Mouse (Mus musculus) CH12F3 (cell line): ENCODE data around the gene Nfxl1.

Experiments used
- in situ Hi-C: fragments of 300-500 bp; cut with MboI; formaldehyde crosslinking; loops from 2 replicates; pipeline ENCODE4 v1.14.3; 2020; ENCODE audit warnings: low sequenced_read_pairs

The Nfxl1 gene

DNA sequence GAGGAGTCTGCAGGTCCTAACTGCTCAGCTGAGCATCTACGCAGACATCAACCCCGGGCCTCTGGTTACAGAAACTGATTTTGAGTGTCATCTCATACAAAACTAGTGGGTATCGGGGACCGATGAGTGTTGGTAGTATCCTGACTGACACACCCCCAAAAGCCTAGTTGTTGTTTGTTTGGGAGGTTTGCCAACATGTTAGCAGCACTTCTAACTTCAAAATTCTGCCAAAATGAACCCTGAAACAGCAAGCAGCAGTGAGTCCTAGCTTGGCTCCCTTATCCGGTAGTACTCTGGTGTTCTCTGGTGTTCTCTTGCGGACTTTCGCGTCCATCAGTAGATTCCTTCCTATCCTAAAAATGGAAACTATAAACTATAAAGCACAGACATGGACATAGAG is 56.7 kb downstream of the Nfxl1 start:
- in situ Hi-C loops: no loop called here

DNA sequence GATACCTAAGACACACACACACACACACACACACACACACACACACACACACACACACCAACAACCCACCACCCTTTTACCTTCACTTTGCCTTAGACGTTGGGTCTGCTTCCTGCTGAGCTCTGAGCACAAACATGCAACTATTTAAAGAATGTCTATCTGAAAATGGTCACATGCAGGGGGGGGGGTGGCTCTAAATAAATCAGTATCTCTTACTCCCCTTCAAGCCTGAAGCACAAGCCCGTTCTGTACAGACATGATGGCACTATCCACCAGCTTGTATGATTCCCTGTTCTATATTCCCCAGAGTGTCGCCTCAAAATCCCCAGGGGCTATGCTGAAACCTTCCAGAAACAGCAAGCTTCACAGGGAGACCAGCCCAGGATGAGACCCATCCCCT is 57.7 kb downstream of the Nfxl1 start:
- in situ Hi-C loops: no loop called here

DNA sequence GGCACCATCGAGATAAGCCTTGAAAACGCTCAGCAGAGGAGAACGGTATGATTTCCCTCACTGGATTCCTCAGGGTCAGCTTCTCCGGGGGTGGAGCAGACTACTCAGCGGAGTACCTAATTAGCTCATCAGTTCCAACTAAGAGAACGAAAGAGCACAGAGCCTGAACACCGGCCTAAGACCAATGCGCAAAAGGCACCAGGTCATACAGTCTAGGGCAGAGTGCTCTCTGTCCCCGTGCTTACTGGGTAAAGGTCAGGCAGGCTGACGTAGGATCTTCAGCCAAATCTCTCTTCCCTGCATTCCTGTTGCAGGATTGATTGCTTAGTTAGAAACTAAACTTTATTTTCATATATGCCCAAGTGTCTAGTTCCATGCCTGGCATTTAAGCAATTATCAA is 61.2 kb downstream of the Nfxl1 start:
- in situ Hi-C loops: no loop called here

DNA sequence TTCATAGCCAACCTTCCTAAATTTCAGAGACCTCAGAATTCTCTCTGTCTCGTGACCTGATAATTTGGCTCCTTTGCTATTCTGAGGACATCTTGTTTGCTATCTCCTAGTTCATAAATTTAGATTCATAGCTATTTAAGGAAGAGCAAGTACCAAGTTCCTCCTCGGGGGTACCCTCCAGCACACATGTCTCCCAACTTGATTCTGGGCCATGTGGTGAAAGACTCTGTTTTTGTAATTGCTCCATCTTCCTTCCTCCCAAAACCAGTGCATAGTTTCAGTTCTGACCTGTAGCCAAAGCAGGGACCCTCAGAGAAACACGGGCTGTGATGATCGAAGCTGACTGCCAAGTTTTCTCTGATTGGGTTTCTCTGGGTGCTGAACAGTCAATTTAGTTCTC is 62.7 kb downstream of the Nfxl1 start:
- in situ Hi-C loops: no loop called here

DNA sequence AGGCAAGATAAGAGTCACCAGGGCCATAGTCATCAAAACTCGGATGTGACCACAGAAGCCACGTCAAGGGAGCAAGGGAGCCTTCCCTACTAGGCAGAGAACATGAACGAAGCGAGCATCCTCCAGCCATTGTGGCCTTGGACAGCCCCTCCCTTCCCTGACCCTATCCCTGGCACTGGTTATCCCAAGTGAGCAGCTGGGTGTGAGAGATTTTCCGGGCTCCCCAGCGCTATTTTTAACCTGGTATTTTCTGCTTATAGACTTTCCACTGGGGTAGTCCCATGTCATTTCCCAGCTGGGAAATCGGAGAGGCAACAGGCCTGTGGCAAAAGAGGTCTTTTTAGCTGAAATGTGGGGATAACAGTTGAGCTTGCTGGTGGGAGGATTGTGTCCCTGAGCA is 65.6 kb downstream of the Nfxl1 start:
- in situ Hi-C loops: no loop called here

DNA sequence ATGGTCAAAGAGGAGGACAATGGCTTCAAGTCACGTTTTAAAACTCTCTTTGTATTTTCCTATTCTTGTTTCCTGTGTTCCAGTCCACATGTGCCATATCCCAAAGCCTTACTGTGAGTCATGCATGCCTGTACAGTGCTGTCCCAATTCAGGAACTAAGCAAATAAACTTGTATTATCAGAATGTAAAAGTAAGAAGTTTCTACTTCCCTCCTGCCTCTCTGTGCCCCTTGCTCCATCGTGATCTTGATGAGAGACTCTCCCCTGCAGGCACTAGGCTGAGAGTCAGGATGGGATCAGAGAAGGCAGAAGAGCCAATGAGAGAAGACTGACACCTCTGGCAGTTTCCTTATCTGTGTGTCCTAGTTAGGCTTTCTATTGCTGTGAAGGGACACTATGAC is 68.3 kb downstream of the Nfxl1 start:
- in situ Hi-C loops: no loop called here

DNA sequence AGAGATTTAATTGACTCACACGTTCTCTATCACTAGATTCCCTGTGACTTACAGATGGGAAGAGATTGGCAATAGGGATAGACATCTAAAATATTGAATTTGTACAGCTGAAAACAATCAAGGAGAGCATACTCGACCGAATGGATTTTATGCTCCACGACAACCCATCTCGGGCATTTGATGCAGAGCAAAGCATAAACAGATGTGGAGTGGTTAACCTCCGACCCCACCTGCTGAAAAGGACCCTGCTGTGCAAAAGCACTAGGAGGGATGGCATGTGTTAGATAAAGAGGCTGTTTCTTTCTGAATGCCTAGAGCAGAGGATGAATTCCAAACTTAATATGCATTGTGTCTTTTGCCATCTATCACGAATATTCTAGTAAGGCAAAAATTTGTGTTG is 79.0 kb downstream of the Nfxl1 start:
- in situ Hi-C loops: no loop called here

DNA sequence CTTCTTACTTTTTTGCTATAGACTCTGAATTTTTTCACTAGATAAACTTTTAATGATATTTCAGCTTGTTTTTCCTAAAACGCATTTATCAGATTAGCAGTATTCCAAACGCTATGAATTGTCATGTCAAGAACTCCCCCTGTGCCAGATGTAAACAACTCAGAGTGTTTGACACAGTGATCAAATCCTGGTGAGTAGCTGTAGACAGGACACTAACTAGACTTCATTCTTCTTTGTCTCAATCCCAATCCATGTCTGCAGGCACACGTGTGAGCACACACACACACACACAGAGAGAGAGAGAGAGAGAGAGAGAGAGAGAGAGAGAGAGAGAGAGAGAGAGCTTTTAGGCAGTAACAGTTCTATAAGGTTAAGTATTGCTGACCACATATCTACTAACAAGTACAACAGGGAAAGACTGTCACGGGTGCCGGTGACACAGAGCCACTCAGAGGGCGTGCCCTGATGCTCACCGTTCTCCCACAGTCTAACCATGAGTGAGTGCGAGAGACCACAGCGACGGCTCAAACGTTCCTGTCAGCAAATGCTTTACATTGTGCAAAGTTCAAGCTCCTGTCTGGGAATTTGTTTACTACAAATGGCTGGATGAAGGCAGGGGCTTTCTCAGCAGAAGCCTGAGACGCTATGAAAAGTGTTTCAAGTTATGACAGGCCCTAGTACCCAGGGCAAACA is 87.0 kb downstream of the Nfxl1 start:
- in situ Hi-C loops: no loop called here

DNA sequence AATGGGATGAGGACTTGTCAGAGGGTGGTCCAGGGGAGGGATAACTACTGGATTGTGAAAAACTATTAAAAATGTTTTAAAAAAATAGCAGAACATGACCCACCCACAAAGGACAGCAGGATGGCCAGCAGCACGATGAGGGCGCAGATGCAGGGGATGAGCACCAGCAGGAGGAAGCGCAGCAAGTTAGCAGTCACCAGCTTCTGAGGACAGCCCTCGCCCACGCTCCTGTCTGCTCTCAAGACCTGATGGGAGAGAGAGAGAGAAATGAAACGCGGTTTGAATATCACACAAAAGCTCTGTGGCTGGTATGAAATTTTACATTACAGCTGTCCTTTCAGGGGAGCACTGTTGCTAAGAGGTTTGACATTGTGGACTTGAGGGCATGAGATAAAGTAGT is 87.7 kb downstream of the Nfxl1 start:
- in situ Hi-C loops: no loop called here

DNA sequence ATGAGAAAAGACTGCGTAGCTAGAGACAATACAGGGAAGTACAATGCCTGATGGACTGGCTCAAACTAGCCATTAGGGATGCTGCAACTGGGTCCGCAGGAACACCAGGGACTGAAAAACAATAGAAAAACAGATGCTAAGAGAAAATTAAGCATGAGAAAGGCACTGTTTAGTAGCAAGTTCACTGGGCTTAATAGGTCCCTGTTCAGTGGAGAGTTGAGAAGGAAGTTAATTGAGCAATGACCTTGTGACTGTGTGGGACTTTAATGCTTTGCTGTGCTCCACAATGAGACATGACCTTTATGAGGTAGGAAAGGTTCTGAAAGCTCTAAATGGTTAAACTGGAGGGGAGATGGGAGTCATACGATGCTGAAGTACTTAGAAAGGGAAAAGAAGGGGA is 94.6 kb downstream of the Nfxl1 start:
- in situ Hi-C loops: no loop called here
